Mouse (Mus musculus): ENCODE results near the gene Camp.

The Camp gene

GRCm38 (mm10) chr9:109849312-109849758, at the start of gene Camp:
TSS of gene Camp (minus strand) at chr9:109849617.
- no peak for DNase-seq (ENCODE audit: low spot score)

GRCm38 (mm10) chr9:109898027-109898426, 48.6 kb upstream of the Camp start:
- DNase-seq (ENCODE audit: low spot score): no peak

- no peak for DNase-seq (ENCODE audit: low spot score)
These were observed 47.1 kb upstream of the Camp start for GRCm38 (mm10) chr9:109896253-109897150.

DNA sequence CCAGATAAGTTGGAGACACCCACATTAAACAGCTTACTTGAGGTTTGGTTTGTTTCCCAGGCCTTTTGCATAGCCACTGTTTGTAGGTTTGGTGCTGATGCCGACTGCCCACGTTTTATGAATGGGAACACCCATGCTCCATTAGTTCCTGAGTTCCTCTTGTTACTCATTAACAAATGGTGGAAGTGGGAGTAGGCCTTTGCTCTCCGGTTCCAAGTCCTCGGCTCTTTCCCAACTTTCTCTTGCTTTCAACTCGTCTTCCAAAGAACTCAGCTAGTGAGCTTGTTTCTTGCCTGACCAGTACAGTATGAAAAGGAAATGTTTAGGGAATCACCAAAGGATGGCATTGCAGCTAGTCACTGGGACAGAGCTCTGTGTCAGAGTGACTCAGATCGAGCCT, 46.2 kb upstream of the Camp start:
- DNase-seq (ENCODE audit: low spot score): no peak

DNA sequence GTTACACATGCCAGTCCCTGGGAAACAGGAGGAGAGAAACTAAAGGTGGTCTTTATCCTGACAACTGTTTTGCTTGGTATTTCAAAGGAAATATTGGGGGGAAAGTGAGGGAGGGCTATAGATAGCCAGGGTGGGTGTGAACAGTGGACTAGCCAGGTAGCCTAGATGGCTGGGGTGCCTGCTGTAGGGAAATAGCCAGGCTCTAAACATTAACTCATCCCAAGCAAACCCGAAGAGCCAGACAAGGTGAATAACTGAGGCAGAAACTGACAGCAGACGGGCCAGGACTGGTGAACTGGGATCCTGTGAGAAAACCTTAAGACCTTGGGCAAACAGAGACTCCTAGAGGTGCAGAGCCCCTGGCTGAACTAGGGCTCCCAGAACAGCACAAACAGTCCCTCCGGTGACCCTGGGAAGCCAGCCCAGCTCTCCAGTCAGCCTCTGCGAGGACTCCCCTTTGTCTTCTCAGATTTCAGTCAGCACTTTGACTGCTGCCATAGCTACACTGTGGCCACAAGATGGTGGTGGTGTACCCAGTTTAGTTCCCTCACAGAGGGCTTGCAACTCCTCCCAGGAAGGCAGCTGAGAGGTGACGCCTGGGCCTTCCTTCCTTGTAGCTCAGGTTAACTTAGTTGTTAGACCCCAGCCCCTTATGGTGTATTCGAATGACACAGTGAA, 45.1 kb upstream of the Camp start:
- DNase-seq (ENCODE audit: low spot score): peak; percentile 73

- peak; percentile 82 for DNase-seq (ENCODE audit: low spot score)
These were observed 43.3 kb upstream of the Camp start for GRCm38 (mm10) chr9:109892651-109893250.

GRCm38 (mm10) chr9:109891501-109891900, 42.1 kb upstream of the Camp start:
- DNase-seq (ENCODE audit: low spot score): no peak

DNA sequence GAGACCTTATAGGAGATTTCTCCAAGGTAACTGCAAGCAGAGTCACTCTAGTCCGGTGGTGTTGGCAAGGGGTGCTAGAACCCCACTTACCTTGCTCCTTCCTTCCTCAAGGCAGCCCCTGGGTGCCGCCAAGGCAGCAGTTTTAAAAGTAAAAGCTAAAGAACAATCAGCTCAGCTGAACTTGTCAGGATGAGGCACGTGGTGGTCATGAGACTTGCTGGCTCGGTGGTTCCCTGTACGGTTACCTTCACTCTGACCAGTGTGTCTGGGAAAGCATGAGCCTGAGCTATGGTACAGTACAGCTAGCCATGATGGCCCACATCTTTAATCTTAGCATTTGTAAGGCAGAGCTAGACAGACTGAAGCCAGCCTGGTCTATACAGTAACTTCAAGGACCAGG, 37.9 kb upstream of the Camp start:
- no peak for DNase-seq (ENCODE audit: low spot score)

- no peak for DNase-seq (ENCODE audit: low spot score)
These were observed 36.8 kb upstream of the Camp start for GRCm38 (mm10) chr9:109886259-109886658.

- no peak for DNase-seq (ENCODE audit: low spot score)
These were observed 29.9 kb upstream of the Camp start for GRCm38 (mm10) chr9:109879305-109879704.

GRCm38 (mm10) chr9:109877666-109878065, 28.2 kb upstream of the Camp start:
- no peak for DNase-seq (ENCODE audit: low spot score)

- DNase-seq (ENCODE audit: low spot score): no peak
These were observed 27.3 kb upstream of the Camp start for GRCm38 (mm10) chr9:109876756-109877155.

GRCm38 (mm10) chr9:109875695-109876601, 26.5 kb upstream of the Camp start:
- DNase-seq (ENCODE audit: low spot score): peak; percentile 29

DNA sequence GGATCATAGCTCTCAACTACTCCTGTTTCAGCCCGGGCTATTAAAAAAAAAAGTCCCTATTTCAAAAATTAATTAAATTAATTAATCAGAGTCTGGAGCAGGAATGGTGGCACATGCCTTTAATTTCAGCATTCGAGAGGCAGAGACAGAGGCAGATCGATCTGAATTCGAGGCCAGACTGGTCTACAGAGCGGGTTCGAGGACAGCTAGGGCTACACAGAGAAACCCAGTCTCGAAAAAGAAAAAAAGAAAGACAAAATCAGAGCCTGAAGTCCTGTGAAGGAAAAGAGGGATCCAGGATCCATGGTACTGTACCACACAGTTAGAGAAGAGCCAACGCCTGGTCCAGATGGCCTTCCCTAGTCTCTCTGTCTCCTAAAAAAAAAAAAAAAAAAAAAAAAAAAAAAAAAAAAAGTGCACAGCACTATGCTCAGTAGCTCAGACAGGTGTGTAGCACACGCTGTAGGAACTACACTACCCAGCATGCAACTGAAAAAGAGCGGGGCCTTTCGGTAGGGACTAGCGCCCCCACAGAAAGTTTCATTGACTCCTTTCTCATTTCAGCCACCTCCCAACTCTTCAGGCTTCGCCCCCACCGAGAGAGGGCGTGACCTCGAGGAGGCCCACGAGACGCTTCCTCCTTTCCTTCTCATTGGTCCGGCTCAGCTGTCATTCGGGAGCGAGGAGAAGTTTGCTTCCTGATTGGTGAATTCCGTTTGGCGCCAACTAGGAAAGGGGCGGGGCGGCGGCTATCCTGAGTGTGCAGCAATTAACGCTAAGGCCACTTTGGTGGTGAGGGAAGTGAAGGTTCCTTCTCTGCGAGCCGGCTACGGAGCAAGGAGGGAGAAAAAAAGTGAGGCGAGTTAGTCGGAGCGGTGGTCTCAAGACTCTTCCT, 25.6 kb upstream of the Camp start, which contains the start of gene Cdc25a:
Gene Cdc25a (plus strand): TSS at position 783 of the 895 bp plus-strand sequence.
- DNase-seq (ENCODE audit: low spot score): peak; percentile 97

- DNase-seq (ENCODE audit: low spot score): no peak
These were observed 21.7 kb upstream of the Camp start for GRCm38 (mm10) chr9:109870983-109871572.

DNA sequence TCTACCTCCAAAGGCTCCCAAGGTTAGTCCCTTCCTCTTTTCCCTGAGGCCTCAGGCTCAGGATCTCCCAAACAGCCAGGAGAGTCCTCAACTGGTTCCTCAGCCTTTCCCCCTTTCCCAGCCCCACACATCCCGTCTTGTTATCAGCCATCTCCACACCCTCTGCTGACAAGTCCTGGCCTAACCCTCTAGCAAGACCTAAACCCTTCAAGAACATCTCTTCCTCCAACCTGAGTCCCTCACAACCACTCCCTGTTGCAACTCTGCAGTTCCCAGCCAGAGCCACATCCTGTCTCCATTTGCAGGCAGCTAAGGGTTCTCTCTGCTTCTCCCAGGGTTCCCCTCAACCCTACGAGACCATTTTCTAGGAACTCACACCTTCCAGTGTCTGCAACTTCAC, 16.8 kb upstream of the Camp start:
- DNase-seq (ENCODE audit: low spot score): no peak

- DNase-seq (ENCODE audit: low spot score): no peak
These were observed 13.7 kb upstream of the Camp start for GRCm38 (mm10) chr9:109863085-109863484.

DNA sequence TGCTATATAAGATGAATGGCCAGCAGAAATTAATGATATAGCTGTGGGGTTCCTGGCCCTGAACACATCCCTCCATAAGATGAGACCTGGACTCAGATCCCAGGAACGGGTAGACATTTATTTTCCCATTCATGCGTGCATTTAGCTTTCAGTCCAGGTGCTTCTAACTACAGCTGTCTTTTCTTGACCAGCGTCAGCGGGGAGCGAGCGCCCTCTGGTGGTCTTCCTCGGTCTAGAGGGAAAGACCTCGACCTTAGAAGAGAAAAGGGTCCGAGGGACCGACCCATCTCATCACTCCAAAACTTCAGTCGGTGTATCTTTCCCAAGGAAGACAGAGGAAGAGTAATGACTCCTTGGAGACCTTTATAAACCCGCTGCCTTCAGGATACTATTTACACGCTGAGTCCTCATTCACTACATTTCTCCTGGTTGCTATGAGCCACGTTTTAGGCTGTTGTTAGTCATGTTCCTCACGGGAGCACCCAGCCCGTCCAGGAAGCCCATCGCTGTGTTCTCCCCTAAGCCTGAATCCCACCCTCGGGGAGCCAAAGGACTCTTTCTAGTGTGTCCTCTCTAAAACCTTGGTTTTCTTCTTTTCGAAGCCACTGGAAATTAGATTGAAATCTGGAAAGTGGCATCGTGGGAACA, 13.1 kb upstream of the Camp start:
- DNase-seq (ENCODE audit: low spot score): peak; percentile 69

DNA sequence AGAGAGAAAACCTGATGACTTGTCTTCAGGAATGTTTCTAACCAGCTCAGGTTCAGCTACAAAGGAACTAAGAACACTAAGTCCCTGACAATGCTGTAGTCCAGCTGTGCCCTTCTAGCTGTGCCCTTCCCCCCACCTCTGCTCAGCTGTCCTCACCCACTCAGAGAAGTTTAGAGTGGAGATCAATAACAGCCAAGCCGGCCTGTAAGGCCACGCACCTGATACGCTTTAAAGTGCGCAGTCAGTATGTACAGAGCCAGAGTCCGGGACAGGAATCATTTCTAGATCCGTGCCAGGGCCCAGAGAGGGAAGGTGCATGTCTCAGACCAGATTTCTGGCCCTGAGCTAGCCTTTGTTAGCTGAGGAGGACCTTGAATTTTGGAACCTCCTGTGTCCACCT, 6.5 kb upstream of the Camp start:
- DNase-seq (ENCODE audit: low spot score): no peak

GRCm38 (mm10) chr9:109854341-109854740, 4.9 kb upstream of the Camp start:
- no peak for DNase-seq (ENCODE audit: low spot score)
